Mouse (Mus musculus) duodenum, adult 2 months (tissue): ENCODE measurements around the gene Tex14. TPM values are rescaled to one million over a fixed set of nuclear protein-coding genes. Genes with fewer than 3 reads are reported as not detected.

Experiments
- polyA plus RNA-seq: library from polyadenylated mRNA; depleted of rRNA; stranded (reverse); fragments of >200 nt; gene quantifications from 2 replicates; pipeline ENCODE4 v1.2.3, GENCODE M21; 2012; ENCODE audit warnings: low replicate concordance; rRNA removed

Tex14 gene
- polyA plus RNA-seq, result not detected in 2 replicates

DNA sequence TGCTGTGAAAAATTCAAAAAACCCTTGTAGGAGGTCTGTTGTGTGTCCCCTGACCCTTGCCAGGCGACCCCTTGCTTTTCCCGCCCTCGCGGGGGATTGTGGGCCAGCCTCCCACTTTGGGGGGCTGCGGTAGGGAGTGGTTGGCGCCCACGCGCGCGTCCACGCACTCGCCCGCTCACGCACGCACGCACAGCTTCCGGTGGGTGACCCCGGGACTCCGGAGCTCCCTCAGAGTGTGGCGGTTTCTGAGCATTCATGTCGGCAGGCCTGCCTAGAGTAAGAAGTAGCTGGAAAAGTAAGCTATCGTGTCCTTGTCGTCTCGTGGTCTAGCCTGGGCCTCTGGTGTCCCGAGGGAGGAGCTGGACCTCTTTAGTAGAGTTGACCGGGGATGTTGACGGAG is at the start of gene Tex14, which contains the start of gene Rad51c:
Gene Tex14 (plus strand): TSS at position 190 of the 400 bp plus-strand sequence.
Gene Rad51c (minus strand): TSS at position 79 of the 400 bp plus-strand sequence.

DNA sequence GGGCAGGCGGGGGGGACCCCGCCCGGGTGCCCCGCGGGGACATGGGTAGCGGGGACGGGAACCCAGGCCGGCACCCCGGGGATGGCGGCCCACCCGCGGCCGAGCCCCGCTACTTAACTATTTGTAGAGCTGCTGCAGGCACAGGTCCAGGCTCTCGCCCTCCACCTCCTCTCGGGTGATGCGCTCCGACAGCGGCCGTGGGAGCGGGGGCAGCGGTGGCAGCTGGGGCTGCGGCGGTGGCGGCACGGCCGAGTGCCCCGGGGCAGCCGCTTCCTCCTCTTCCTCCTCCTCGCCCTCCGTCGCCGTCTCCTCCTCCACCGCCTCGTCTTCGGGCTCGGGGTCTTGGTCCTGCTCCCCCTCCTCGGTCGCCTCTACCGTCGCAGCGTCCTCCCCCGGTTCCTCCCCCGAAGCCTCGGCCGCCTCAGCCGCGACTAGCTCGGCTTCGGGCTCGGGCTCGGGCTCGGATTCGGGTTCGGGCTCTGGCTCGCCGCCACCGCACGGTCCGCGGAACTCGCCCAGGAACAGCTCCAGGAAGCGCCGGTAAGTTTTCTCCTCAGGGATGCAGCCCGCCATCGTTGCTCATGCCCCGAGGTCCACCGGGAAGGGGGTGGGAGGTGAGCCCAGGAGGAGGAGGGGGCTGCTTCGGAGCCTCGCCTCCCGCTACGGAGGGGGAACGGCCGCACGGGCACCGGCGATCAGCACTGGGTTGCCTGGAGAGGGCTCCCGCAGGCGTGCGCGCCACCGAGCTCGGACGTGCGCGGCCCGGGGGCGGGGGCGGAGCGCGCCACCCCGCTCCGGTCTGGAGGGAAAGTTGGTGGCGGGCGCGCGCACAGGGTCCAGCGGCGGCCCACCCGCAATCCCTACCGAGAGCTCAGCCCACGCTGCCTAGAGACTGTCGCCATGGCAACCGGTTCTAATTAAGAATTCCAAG is 46.3 kb upstream of the Tex14 start, which contains the start of gene Ppm1e:
Gene Ppm1e (minus strand): TSS at position 693 of the 931 bp plus-strand sequence.

GRCm38 (mm10) chr11:87566501-87566900 is 161.6 kb downstream of the Tex14 start, which contains the start of gene Gm11492:
Gene Gm11492, plus strand, starts transcription at chr11:87566653.

GRCm38 (mm10) chr11:87568255-87568953 is 163.5 kb downstream of the Tex14 start, which contains the start of gene Sept4:
Gene Sept4, plus strand, starts transcription at chr11:87568903.

GRCm38 (mm10) chr11:87591526-87592353 is 186.9 kb downstream of the Tex14 start, which contains the start of gene Mtmr4:
Gene Mtmr4, plus strand, starts transcription at chr11:87592162.

Other genes starting within 250 kb of the Tex14 start
- 0.24 and 2.0 TPM in 2 replicates for gene Ppm1e, start 46.0 kb upstream of the Tex14 start, polyA plus RNA-seq
- gene Rad51c, start 111 bp upstream of the Tex14 start, polyA plus RNA-seq, result 0.20 TPM in 1 of 2 replicates, not detected in the other
- gene Gm11492, start 161.6 kb downstream of the Tex14 start, polyA plus RNA-seq, result not detected in 2 replicates
- 12.4 and 12.5 TPM in 2 replicates for gene Sept4, start 163.8 kb downstream of the Tex14 start, polyA plus RNA-seq
- gene Mtmr4, start 187.1 kb downstream of the Tex14 start, polyA plus RNA-seq, result 24.7 and 34.8 TPM in 2 replicates
- 0.11 and 0.15 TPM in 2 replicates for gene Hsf5, start 212.1 kb downstream of the Tex14 start, polyA plus RNA-seq